Mouse (Mus musculus): Measurements from ENCODE around the gene Ppp1r26.

The Ppp1r26 gene

DNA sequence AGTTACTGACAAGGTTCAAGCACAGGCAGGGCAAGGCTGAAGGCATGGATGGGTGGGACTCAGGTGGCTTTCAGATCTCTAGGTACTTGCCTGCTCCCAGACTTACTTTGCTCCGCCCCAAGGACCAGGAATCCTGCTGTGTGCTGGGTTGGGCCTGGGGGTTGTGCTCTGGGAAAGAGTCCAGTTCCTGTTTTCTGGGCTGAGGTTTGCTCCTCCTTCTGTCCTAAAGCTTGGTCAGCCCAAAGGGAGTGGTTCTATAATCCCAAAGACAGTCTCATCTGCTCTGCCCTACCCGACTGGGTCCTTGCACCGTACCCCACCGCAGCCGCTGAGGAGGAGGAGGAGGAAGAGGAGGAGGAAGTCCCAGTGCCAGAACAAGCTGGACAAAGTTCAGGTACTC is 50.1 kb downstream of the Ppp1r26 start, which contains the start of gene Gbgt1:
Gene Gbgt1 (plus strand): TSS at position 221 of the 400 bp plus-strand sequence.
- no peak for DNase-seq (ENCODE audit: low read depth, low spot score)

DNA sequence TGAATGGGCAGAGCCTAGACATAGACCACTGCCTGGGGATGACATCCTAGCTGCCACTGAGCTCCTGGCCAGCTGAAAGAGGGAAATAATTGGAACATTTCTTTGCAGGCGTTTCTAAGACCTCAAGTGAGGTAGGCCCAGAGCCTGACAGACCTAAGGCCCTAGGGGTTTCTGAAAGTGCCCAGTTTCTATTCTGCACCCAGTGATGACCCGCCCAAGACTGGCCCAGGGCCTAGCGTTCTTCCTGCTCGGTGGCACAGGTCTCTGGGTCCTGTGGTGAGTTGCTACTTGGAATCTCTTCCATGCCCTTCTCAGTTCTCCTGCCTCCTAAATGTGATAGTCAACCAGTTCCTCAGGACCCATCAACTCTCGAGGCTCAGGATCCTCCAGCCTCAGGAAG is 51.0 kb downstream of the Ppp1r26 start:
- no peak for DNase-seq (ENCODE audit: low read depth, low spot score)

DNA sequence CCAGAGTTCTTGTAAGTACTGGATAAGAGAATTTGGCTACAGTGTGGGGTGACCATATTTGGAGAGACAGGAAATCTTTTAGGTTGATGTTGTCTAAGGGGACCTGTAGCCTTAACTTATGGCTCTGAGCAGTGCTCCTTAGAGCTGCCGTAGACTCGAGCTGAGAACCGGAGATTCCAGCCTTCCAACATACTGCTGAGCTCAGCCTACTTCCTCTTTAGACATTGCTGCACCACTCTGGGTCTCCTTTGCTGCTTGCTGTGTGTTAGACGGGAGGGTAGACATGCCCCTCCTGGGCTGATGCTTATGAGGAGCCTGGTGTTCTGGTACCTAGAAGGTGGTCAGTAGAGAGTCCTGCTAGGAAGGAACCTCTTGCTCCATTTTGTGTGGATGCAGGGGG is 51.8 kb downstream of the Ppp1r26 start:
- DNase-seq (ENCODE audit: low read depth, low spot score), result no peak

DNA sequence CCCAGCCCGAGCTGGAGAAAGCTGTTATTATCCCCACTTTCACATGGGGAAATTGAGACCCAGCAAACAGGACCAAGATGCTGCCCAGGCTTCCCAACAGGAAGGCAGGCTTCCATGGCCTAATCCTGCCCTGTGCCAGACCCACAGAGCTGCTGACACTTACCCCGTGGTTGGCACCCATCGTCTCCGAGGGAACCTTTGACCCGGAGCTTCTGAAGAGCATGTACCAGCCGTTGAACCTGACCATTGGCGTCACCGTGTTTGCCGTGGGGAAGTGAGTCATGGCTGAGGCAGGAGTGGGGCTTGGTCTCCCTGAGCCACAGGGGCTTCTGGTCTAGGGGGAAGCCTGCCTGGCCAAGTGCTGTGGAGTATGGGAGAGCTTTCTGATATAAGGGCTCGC is 56.4 kb downstream of the Ppp1r26 start:
- DNase-seq (ENCODE audit: low read depth, low spot score), result no peak

DNA sequence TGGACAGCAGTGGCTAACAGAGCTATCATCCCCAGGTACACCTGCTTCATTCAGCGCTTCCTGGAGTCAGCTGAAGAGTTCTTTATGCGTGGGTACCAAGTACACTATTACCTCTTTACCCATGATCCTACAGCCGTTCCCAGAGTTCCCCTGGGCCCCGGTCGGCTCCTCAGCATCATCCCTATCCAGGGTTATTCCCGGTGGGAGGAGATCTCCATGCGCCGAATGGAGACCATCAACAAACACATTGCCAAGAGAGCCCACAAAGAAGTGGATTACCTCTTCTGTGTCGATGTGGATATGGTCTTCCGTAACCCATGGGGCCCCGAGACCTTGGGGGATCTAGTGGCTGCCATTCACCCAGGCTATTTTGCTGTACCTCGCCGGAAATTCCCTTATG is 58.1 kb downstream of the Ppp1r26 start:
- no peak for DNase-seq (ENCODE audit: low read depth, low spot score)
